ENCODE assay signal across 8 mouse cellular contexts in genomic region chrX:37084318-37084926, GRCm38 (mm10). TPM values are rescaled to one million over a fixed set of nuclear protein-coding genes. Genes with fewer than 3 reads are reported as not detected.
DNase-seq lines count a peak whose midpoint lies in the region; ATAC-seq and TF ChIP-seq lines count a peak whose summit lies in the region.

No protein-coding gene starts in this region.

- no peaks in the 10 kb centered on the region for H3K4me1 ChIP-seq in lung, embryonic 15.5 days
- H3K4me1 ChIP-seq in bone marrow macrophage, adult 2 months (ENCODE audit: control insufficient read depth, insufficient read depth, low read length): no peaks in the 10 kb centered on the region
- no peaks in the 10 kb centered on the region for H3K4me1 ChIP-seq in intestine, postnatal 0 days (replicated peaks; ENCODE audit: control insufficient read depth, insufficient read depth, low read length)
- peaks cover 9% of the 10 kb centered on the region for H3K4me1 ChIP-seq in liver, embryonic 16.5 days (ENCODE audit: control insufficient read depth, low read depth, low read length)

- H3K9ac ChIP-seq in lung, embryonic 15.5 days: peak overlapping the region; percentile 61
- H3K9ac ChIP-seq in intestine, postnatal 0 days (ENCODE audit: low read depth, low read length): peak overlapping the region; percentile 38
- H3K9ac ChIP-seq in liver, embryonic 16.5 days (ENCODE audit: low read depth, low read length): peak overlapping the region; percentile 66

- WGBS in lung, embryonic 15.5 days: 8% methylated on average over 19 of the region's 19 CpGs
- WGBS in intestine, postnatal 0 days: 17% methylated on average over 19 of the region's 19 CpGs
- 19% methylated on average over 19 of the region's 19 CpGs for WGBS in liver, embryonic 16.5 days (ENCODE audit: insufficient replicate concordance)

- H3K27me3 ChIP-seq in lung, embryonic 15.5 days: no peaks in the 10 kb centered on the region
- no peaks in the 10 kb centered on the region for H3K27me3 ChIP-seq in intestine, postnatal 0 days (replicated peaks; ENCODE audit: control insufficient read depth, insufficient read depth, low read length)
- no peaks in the 10 kb centered on the region for H3K27me3 ChIP-seq in liver, embryonic 16.5 days (ENCODE audit: control insufficient read depth, insufficient read depth, low read depth, low read length)

- no peaks in the 10 kb centered on the region for H3K9me3 ChIP-seq in lung, embryonic 15.5 days
- no peaks in the 10 kb centered on the region for H3K9me3 ChIP-seq in intestine, postnatal 0 days (ENCODE audit: control insufficient read depth)
- no peaks in the 10 kb centered on the region for H3K9me3 ChIP-seq in liver, embryonic 16.5 days (replicated peaks; ENCODE audit: control insufficient read depth, low read length)

- no peak for TF ChIP-seq CTCF in bone marrow macrophage, adult 2 months (IDR thresholded peaks at IDR 0.05; ENCODE audit: low read depth, low read length)
- TF ChIP-seq CTCF in intestine, postnatal 0 days (IDR thresholded peaks at IDR 0.05; ENCODE audit: low read depth): no peak

- peak overlapping the region; percentile 87 for H3K27ac ChIP-seq in lung, embryonic 15.5 days
- peak overlapping the region; percentile 64 for H3K27ac ChIP-seq in bone marrow macrophage, adult 2 months (ENCODE audit: insufficient read depth, low read depth, low read length)
- peak overlapping the region; percentile 55; the same call in 1 of the 2 replicates for H3K27ac ChIP-seq in intestine, postnatal 0 days (ENCODE audit: low read depth, low read length)
- H3K27ac ChIP-seq in liver, embryonic 16.5 days (ENCODE audit: low read length): peak overlapping the region; percentile 91

- H3K4me3 ChIP-seq in lung, embryonic 15.5 days: peak overlapping the region; percentile 58
- peak overlapping the region; percentile 90 for H3K4me3 ChIP-seq in bone marrow macrophage, adult 2 months (ENCODE audit: insufficient read depth, low read length)
- peak overlapping the region; percentile 53 for H3K4me3 ChIP-seq in intestine, postnatal 0 days (ENCODE audit: low read depth, low read length)
- H3K4me3 ChIP-seq in liver, embryonic 16.5 days (ENCODE audit: low read depth, low read length): peak overlapping the region; percentile 62

- H3K36me3 ChIP-seq in lung, embryonic 15.5 days: peaks cover 11% of the 10 kb centered on the region; the same call in 1 of the 2 replicates
- H3K36me3 ChIP-seq in intestine, postnatal 0 days (ENCODE audit: control insufficient read depth, insufficient read depth): no peaks in the 10 kb centered on the region
- H3K36me3 ChIP-seq in liver, embryonic 16.5 days (ENCODE audit: control insufficient read depth, insufficient read depth): peaks cover 5% of the 10 kb centered on the region

- DNase-seq in lung, postnatal 36 days: no peak
- DNase-seq in right cerebral cortex, postnatal 25 days: peak; percentile 16
- no peak for DNase-seq in thymus, postnatal 25 days

- no peak for ATAC-seq in lung, embryonic 15.5 days (ENCODE audit: borderline replicate concordance, extremely low read depth, low FRiP score, low TSS enrichment)
- peak; percentile 55 for ATAC-seq in erythroid progenitor cell, adult 5-6 weeks (replicated peaks; ENCODE audit: low FRiP score, poor library complexity, severe bottlenecking)
- ATAC-seq in intestine, postnatal 0 days: peak; percentile 35; the same call in 1 of the 2 replicates
- ATAC-seq in liver, embryonic 16.5 days (ENCODE audit: low read depth): peak; percentile 33; the same call in 1 of the 2 replicates

- H3K4me2 ChIP-seq in lung, embryonic 15.5 days: peak overlapping the region; percentile 59
- peak overlapping the region; percentile 61 for H3K4me2 ChIP-seq in intestine, postnatal 0 days (replicated peaks; ENCODE audit: low read depth)
- H3K4me2 ChIP-seq in liver, embryonic 16.5 days (ENCODE audit: low read depth, low read length): peak overlapping the region; percentile 49

- TF ChIP-seq POLR2A in bone marrow macrophage, adult 2 months (IDR thresholded peaks at IDR 0.05; ENCODE audit: borderline replicate concordance, low read depth, low read length): no peak

RNA-seq across cellular contexts. Expression of gene Rpl39, which starts 0.8 kb away (rescaled TPM):
- polyA plus RNA-seq in lung, embryonic 15.5 days (2015; fragmentation: Nextera tagmentation; extraction: Ambion mirVana): 509 and 532 TPM in 2 replicates
- 1,242 and 1,471 TPM in 2 replicates for polyA plus RNA-seq in bone marrow macrophage, adult 2 months (2012; ENCODE audit: insufficient read depth, insufficient read length, missing spikeins)
- 436 and 515 TPM in 2 replicates for total RNA-seq in erythroid progenitor cell, adult 5-6 weeks (2015; ENCODE audit: low replicate concordance)
- total RNA-seq in erythroid progenitor cell, adult 5-6 weeks (2017; ENCODE audit: low replicate concordance): 335 and 802 TPM in 2 replicates
- 425 and 450 TPM in 2 replicates for polyA plus RNA-seq in intestine, postnatal 0 days (2015; fragmentation: Nextera tagmentation; extraction: Ambion mirVana)
- polyA plus RNA-seq in liver, embryonic 16.5 days (2015; fragmentation: Nextera tagmentation; extraction: Ambion mirVana): 281 and 327 TPM in 2 replicates

RNA-seq across cellular contexts. Expression of gene Upf3b, which starts 25.7 kb away (rescaled TPM):
- polyA plus RNA-seq in lung, embryonic 15.5 days (2015; fragmentation: Nextera tagmentation; extraction: Ambion mirVana): 18.7 and 20.7 TPM in 2 replicates
- 27.6 and 35.0 TPM in 2 replicates for polyA plus RNA-seq in bone marrow macrophage, adult 2 months (2012; ENCODE audit: insufficient read depth, insufficient read length, missing spikeins)
- 55.1 and 75.5 TPM in 2 replicates for total RNA-seq in erythroid progenitor cell, adult 5-6 weeks (2015; ENCODE audit: low replicate concordance)
- 74.7 and 95.0 TPM in 2 replicates for total RNA-seq in erythroid progenitor cell, adult 5-6 weeks (2017; ENCODE audit: low replicate concordance)
- 9.6 and 11.4 TPM in 2 replicates for polyA plus RNA-seq in intestine, postnatal 0 days (2015; fragmentation: Nextera tagmentation; extraction: Ambion mirVana)
- polyA plus RNA-seq in liver, embryonic 16.5 days (2015; fragmentation: Nextera tagmentation; extraction: Ambion mirVana): 8.9 and 9.7 TPM in 2 replicates

RNA-seq across cellular contexts. Expression of gene Sowahd, which starts 35.8 kb away (rescaled TPM):
- not detected in 2 replicates for polyA plus RNA-seq in lung, embryonic 15.5 days (2015; fragmentation: Nextera tagmentation; extraction: Ambion mirVana)
- not detected in 2 replicates for polyA plus RNA-seq in bone marrow macrophage, adult 2 months (2012; ENCODE audit: insufficient read depth, insufficient read length, missing spikeins)
- total RNA-seq in erythroid progenitor cell, adult 5-6 weeks (2015; ENCODE audit: low replicate concordance): not detected in 2 replicates
- not detected in 2 replicates for total RNA-seq in erythroid progenitor cell, adult 5-6 weeks (2017; ENCODE audit: low replicate concordance)
- polyA plus RNA-seq in intestine, postnatal 0 days (2015; fragmentation: Nextera tagmentation; extraction: Ambion mirVana): not detected in 2 replicates
- polyA plus RNA-seq in liver, embryonic 16.5 days (2015; fragmentation: Nextera tagmentation; extraction: Ambion mirVana): not detected in 2 replicates

RNA-seq across cellular contexts. Expression of gene Nkap, which starts 42.2 kb away (rescaled TPM):
- polyA plus RNA-seq in lung, embryonic 15.5 days (2015; fragmentation: Nextera tagmentation; extraction: Ambion mirVana): 11.8 and 14.3 TPM in 2 replicates
- 14.4 and 19.5 TPM in 2 replicates for polyA plus RNA-seq in bone marrow macrophage, adult 2 months (2012; ENCODE audit: insufficient read depth, insufficient read length, missing spikeins)
- total RNA-seq in erythroid progenitor cell, adult 5-6 weeks (2015; ENCODE audit: low replicate concordance): 6.8 and 14.3 TPM in 2 replicates
- total RNA-seq in erythroid progenitor cell, adult 5-6 weeks (2017; ENCODE audit: low replicate concordance): 9.7 and 57.9 TPM in 2 replicates
- polyA plus RNA-seq in intestine, postnatal 0 days (2015; fragmentation: Nextera tagmentation; extraction: Ambion mirVana): 9.1 and 11.6 TPM in 2 replicates
- polyA plus RNA-seq in liver, embryonic 16.5 days (2015; fragmentation: Nextera tagmentation; extraction: Ambion mirVana): 5.1 and 5.4 TPM in 2 replicates
